Mouse (Mus musculus) kidney, embryonic 15.5 days (tissue): Measurements from ENCODE around the gene Htr1f. TPM values are rescaled to one million over a fixed set of nuclear protein-coding genes. Genes with fewer than 3 reads are reported as not detected.
"Not testable (repeated sequence)": the region's sequence is repeated elsewhere in the genome, so short reads cannot be mapped to it uniquely, and the experiment has no call there.

Experiments used
- ATAC-seq: fragments of 200-750 bp; cut with Nextera tagmentation; replicated peaks from 2 replicates; pipeline ENCODE4 v1.8.0; 2017; ENCODE audit warnings: moderate TSS enrichment; ENCODE audit not compliant: low FRiP score
- H3K27ac ChIP-seq: fragments of 300-500 bp; sonication (generic); 2 replicates; pipeline ENCODE4 v1.5.1; 2015; ENCODE audit warnings: mild to moderate bottlenecking, inconsistent platforms
- H3K27me3 ChIP-seq: fragments of 300-500 bp; sonication (generic); 2 replicates; pipeline ENCODE4 v1.6.1; 2015; ENCODE audit warnings: inconsistent platforms
- H3K36me3 ChIP-seq: fragments of 300-500 bp; sonication (generic); 2 replicates; pipeline ENCODE4 v1.6.1; 2015; ENCODE audit warnings: inconsistent platforms
- H3K4me1 ChIP-seq: fragments of 300-500 bp; sonication (generic); 2 replicates; pipeline ENCODE4 v1.6.1; 2015; ENCODE audit warnings: inconsistent platforms
- H3K4me2 ChIP-seq: fragments of 300-500 bp; sonication (generic); 2 replicates; pipeline ENCODE4 v1.6.1; 2015; ENCODE audit warnings: moderate library complexity, mild to moderate bottlenecking, inconsistent platforms
- H3K4me3 ChIP-seq: fragments of 300-500 bp; sonication (generic); replicated peaks from 2 replicates; pipeline ENCODE4 v1.5.1; 2015; ENCODE audit warnings: mild to moderate bottlenecking, inconsistent platforms
- H3K9ac ChIP-seq: fragments of 300-500 bp; sonication (generic); 2 replicates; pipeline ENCODE4 v1.6.1; 2015; ENCODE audit warnings: mild to moderate bottlenecking, inconsistent platforms
- H3K9me3 ChIP-seq: fragments of 300-500 bp; sonication (generic); replicated peaks from 2 replicates; pipeline ENCODE4 v1.6.1; 2016; ENCODE audit warnings: inconsistent platforms
- WGBS: fragments of 180-500 bp; shearing (Covaris S2); methylation state at CpG from one replicate; pipeline ENCODE4 v1.1.7; 2015; ENCODE audit warnings: mixed read lengths; 5-methylcytosine and 5-hydroxymethylcytosine counted together
- polyA plus RNA-seq: library from polyadenylated mRNA; unstranded; fragments of >200 nt; fragmentation: Nextera tagmentation; extraction: Ambion mirVana; gene quantifications from 2 replicates; pipeline ENCODE4 v1.2.1, GENCODE M21; 2015

The Htr1f gene
- polyA plus RNA-seq: 0.09 and 0.12 TPM in 2 replicates

- no peaks in the 10 kb centered on the region for H3K9me3 ChIP-seq
- peak within 1 kb of the TSS; percentile 46 for H3K4me3 ChIP-seq
- H3K27ac ChIP-seq: no peak within 1 kb of the TSS
- peak within 1 kb of the TSS; percentile 93 for H3K4me2 ChIP-seq
- no peaks in the 10 kb centered on the region for H3K36me3 ChIP-seq
- H3K4me1 ChIP-seq: peaks cover 9% of the 10 kb centered on the region; the same call in 1 of the 2 replicates
- ATAC-seq: peak; percentile 93
- H3K9ac ChIP-seq: peak within 1 kb of the TSS; percentile 29; the same call in 1 of the 2 replicates
- WGBS: 4% methylated on average over 41 of the region's 41 CpGs
- peaks cover 19% of the 10 kb centered on the region for H3K27me3 ChIP-seq
These were observed at the start of gene Htr1f for GRCm38 (mm10) chr16:65105184-65105931. Htr1f (minus strand) TSS chr16:65105854.

GRCm38 (mm10) chr16:65139771-65140170, 34.1 kb upstream of the Htr1f start:
- H3K27me3 ChIP-seq: no peaks in the 10 kb centered on the region
- H3K9ac ChIP-seq: no peak overlapping the region
- whole genome bisulfite sequencing: 61% methylated on average over 2 of the region's 2 CpGs
- no peak overlapping the region for H3K4me2 ChIP-seq
- H3K36me3 ChIP-seq: no peaks in the 10 kb centered on the region
- no peaks in the 10 kb centered on the region for H3K4me1 ChIP-seq
- no peak overlapping the region for H3K27ac ChIP-seq
- ATAC-seq: no peak
- H3K4me3 ChIP-seq: no peak overlapping the region
- H3K9me3 ChIP-seq: no peaks in the 10 kb centered on the region

- Histone ChIP-seq H3K4me2 (no peak overlapping the region), H3K4me3 (no peak overlapping the region), H3K36me3 (no peaks in the 10 kb centered on the region), H3K27ac (no peak overlapping the region), H3K9me3 (no peaks in the 10 kb centered on the region), H3K4me1 (no peaks in the 10 kb centered on the region), H3K27me3 (no peaks in the 10 kb centered on the region), H3K9ac (no peak overlapping the region)
- WGBS: 66% methylated on average over 2 of the region's 2 CpGs
- ATAC-seq: no peak
These were observed 23.7 kb upstream of the Htr1f start for GRCm38 (mm10) chr16:65129391-65129790.

GRCm38 (mm10) chr16:65127846-65128245, 22.2 kb upstream of the Htr1f start:
- no peaks in the 10 kb centered on the region for H3K36me3 ChIP-seq
- H3K9ac ChIP-seq: no peak overlapping the region
- no peak overlapping the region for H3K4me2 ChIP-seq
- no peaks in the 10 kb centered on the region for H3K4me1 ChIP-seq
- WGBS: 75% methylated on average over 3 of the region's 3 CpGs
- H3K27ac ChIP-seq: no peak overlapping the region
- H3K9me3 ChIP-seq: no peaks in the 10 kb centered on the region
- H3K4me3 ChIP-seq: no peak overlapping the region
- no peaks in the 10 kb centered on the region for H3K27me3 ChIP-seq
- ATAC-seq: no peak

- H3K27ac ChIP-seq: no peak overlapping the region
- H3K4me1 ChIP-seq: no peaks in the 10 kb centered on the region
- 81% methylated on average over 1 of the region's 1 CpGs for WGBS
- no peak overlapping the region for H3K9ac ChIP-seq
- no peak overlapping the region for H3K4me3 ChIP-seq
- 0 out of 2 replicates have a peak, but pooled peaks cover 3% of the 10 kb centered on the region for H3K27me3 ChIP-seq
- no peak overlapping the region for H3K4me2 ChIP-seq
- no peaks in the 10 kb centered on the region for H3K9me3 ChIP-seq
- H3K36me3 ChIP-seq: no peaks in the 10 kb centered on the region
- ATAC-seq: no peak
These were observed 6.6 kb upstream of the Htr1f start for GRCm38 (mm10) chr16:65112221-65112620.

GRCm38 (mm10) chr16:65093552-65093951, 12.1 kb downstream of the Htr1f start:
- H3K36me3 ChIP-seq: no peaks in the 10 kb centered on the region
- H3K27ac ChIP-seq: no peak overlapping the region
- no peaks in the 10 kb centered on the region for H3K27me3 ChIP-seq
- ATAC-seq: 0 out of 2 replicates have a peak, but pooled peaks have one; percentile 12
- 79% methylated on average over 5 of the region's 5 CpGs for WGBS
- H3K4me2 ChIP-seq: no peak overlapping the region
- H3K4me3 ChIP-seq: no peak overlapping the region
- H3K9me3 ChIP-seq: no peaks in the 10 kb centered on the region
- no peaks in the 10 kb centered on the region for H3K4me1 ChIP-seq
- no peak overlapping the region for H3K9ac ChIP-seq

- Histone ChIP-seq H3K4me3 (no peak overlapping the region), H3K27ac (no peak overlapping the region), H3K36me3 (no peaks in the 10 kb centered on the region), H3K9ac (no peak overlapping the region), H3K4me2 (no peak overlapping the region), H3K27me3 (no peaks in the 10 kb centered on the region), H3K9me3 (no peaks in the 10 kb centered on the region; the same call in 1 of the 2 replicates), H3K4me1 (no peaks in the 10 kb centered on the region)
- ATAC-seq: peak; percentile 97
- WGBS: 11% methylated on average over 2 of the region's 2 CpGs
These were observed 22.2 kb downstream of the Htr1f start for GRCm38 (mm10) chr16:65083475-65083874.

- H3K27ac ChIP-seq: no peak overlapping the region
- H3K36me3 ChIP-seq: no peaks in the 10 kb centered on the region
- no peaks in the 10 kb centered on the region for H3K4me1 ChIP-seq
- no peak overlapping the region for H3K9ac ChIP-seq
- H3K9me3 ChIP-seq: no peaks in the 10 kb centered on the region
- H3K27me3 ChIP-seq: no peaks in the 10 kb centered on the region
- no peak for ATAC-seq
- H3K4me3 ChIP-seq: no peak overlapping the region
- WGBS: 73% methylated on average over 1 of the region's 1 CpGs
- H3K4me2 ChIP-seq: no peak overlapping the region
These were observed 35.8 kb downstream of the Htr1f start for GRCm38 (mm10) chr16:65069867-65070266.

- Histone ChIP-seq H3K9ac (no peak overlapping the region), H3K4me3 (no peak overlapping the region), H3K27me3 (no peaks in the 10 kb centered on the region), H3K36me3 (no peaks in the 10 kb centered on the region), H3K9me3 (no peaks in the 10 kb centered on the region), H3K27ac (no peak overlapping the region), H3K4me2 (no peak overlapping the region), H3K4me1 (no peaks in the 10 kb centered on the region)
- ATAC-seq: no peak
These were observed 39.4 kb downstream of the Htr1f start for GRCm38 (mm10) chr16:65066264-65066663.

- not testable (repeated sequence) for H3K27me3 ChIP-seq, H3K36me3 ChIP-seq, H3K27ac ChIP-seq, ATAC-seq, H3K4me2 ChIP-seq, H3K9ac ChIP-seq, H3K4me3 ChIP-seq, H3K4me1 ChIP-seq, H3K9me3 ChIP-seq
- WGBS: 91% methylated on average over 5 of the region's 5 CpGs
These were observed 67.8 kb downstream of the Htr1f start for GRCm38 (mm10) chr16:65037660-65038425.

GRCm38 (mm10) chr16:65029675-65030074, 76.0 kb downstream of the Htr1f start:
- 61% methylated on average over 1 of the region's 1 CpGs for WGBS
- Histone ChIP-seq H3K27ac (no peak overlapping the region), H3K4me2 (no peak overlapping the region), H3K36me3 (no peaks in the 10 kb centered on the region), H3K9me3 (0 out of 2 replicates have a peak, but pooled peaks cover 2% of the 10 kb centered on the region), H3K9ac (no peak overlapping the region), H3K4me3 (no peak overlapping the region), H3K4me1 (no peaks in the 10 kb centered on the region), H3K27me3 (no peaks in the 10 kb centered on the region)
- no peak for ATAC-seq

- Histone ChIP-seq H3K27ac (no peak overlapping the region), H3K36me3 (no peaks in the 10 kb centered on the region), H3K9ac (no peak overlapping the region), H3K4me2 (no peak overlapping the region), H3K27me3 (no peaks in the 10 kb centered on the region), H3K9me3 (no peaks in the 10 kb centered on the region), H3K4me3 (no peak overlapping the region), H3K4me1 (no peaks in the 10 kb centered on the region)
- WGBS: 66% methylated on average over 3 of the region's 3 CpGs
- no peak for ATAC-seq
These were observed 83.3 kb downstream of the Htr1f start for GRCm38 (mm10) chr16:65022364-65022763.
